Mouse (Mus musculus) kidney, postnatal 4 days (tissue): Measurements from ENCODE around the gene Gm43552.
"Not testable (repeated sequence)": the region's sequence is repeated elsewhere in the genome, so short reads cannot be mapped to it uniquely, and the experiment has no call there.

Experiments
- DNase-seq, 2 experiments: peaks; one replicate each; pipeline ENCODE4 v3.0.0; 2021; ENCODE audit warnings: mixed read lengths in 2 of 2

The Gm43552 gene

DNA sequence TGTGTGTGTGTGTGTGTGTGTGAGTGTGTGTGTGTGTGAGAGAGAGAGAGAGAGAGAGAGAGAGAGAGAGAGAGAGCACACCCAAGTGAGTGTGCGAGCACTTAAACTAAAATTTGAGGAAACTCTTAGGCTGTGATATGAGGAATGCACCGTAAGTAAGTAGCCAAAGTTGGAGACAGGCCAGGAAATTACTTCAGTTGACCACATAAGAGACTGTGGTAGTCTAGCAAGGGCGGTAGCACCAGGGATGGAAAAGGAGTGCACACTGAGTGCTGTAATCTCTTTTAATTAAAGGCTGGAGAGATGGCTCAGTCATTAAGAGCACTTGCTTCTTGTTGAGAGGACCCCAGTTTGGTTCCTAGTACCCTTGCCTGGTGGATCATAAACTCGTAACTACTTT is 2.8 kb downstream of the Gm43552 start:
- no peak for DNase-seq

DNA sequence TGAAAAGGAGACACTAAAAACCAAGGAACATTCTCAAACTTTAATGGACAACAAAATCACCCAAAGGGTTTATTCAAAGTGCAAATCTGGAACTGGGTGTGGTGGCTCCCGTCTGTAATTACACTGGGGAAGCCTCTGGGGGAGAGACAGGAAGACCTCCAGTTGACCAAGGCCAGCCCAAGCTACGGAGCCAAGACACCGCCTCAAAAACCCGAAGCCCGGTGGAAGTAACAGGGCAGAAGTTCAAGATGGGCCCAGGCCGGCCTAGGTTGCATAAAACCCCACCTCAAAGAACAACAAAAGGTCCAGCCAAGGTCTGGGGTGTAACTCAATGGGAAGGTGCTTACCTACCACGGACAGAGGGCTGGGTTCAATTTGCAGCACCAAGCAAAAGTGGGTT is 3.9 kb downstream of the Gm43552 start:
- DNase-seq: no peak

DNA sequence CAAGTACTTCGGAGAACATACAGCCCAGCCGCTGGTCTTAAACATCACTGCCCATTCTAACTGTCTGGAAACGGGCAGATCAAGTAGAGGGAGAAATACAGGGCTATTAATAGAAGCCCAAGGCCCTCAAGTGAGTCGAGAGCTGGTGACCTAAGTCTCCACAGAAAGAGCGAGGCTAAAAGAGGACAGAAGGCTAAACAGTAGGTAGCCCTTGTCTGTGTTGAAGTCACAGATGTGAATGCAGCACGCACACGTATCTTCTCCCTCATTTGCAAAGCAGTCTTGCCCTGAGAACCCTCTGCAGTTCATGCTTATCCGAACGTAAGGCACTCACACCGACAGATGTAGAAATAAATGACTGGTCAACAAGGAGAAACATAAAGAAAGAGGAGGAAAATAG is 5.3 kb downstream of the Gm43552 start:
- DNase-seq: no peak

DNA sequence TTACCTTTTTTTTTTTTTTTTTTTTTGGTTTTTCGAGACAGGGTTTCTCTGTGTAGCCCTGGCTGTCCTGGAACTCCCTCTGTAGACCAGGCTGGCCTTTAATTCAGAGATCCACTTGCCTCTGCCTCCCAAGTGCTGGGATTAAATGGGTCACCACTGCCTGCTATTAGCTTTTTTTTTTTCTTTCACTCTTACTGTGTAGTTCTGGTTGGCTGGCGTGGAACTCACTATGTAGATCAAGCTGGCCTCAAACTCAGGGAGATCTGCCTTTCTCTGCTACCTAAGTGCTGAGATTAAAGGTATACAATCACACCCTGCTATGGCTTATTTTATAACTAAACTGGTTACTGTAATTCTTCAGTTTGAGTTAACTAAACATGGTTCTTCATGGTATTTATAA is 6.1 kb downstream of the Gm43552 start:
- DNase-seq: no peak

DNA sequence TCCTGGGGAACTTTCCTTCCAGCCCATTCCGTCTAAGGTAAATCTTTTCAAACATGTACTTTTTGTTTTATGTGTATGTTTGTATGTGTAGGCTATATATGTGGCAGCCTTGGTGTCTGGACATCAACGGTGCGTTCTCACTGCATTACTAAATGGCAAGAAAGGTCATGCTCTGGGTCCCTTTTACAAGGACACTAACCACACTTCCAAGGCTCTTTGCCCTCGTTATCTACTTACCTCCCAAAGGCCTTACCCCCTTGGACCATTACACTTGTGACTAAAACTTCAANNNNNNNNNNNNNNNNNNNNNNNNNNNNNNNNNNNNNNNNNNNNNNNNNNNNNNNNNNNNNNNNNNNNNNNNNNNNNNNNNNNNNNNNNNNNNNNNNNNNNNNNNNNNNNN is 9.6 kb downstream of the Gm43552 start:
- DNase-seq: no peak

DNA sequence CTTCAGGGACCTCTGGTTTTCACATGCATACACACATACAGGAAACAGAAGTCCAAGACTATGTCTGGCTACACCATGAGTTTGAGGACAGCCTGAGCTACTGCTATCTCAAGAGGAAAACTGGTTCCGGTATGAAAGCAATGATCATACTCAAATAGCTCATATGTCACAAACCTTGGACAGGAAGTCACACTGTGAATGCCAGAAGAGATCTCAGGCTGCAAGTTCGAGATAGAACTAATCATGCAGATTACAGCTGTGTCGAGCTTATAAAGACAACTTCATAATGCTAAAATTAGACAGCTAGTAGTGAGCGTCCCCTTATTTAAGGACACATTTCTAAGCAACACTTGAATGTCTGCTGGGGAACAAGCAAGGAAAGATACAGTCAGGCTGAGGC is 12.1 kb downstream of the Gm43552 start:
- no peak for DNase-seq

DNA sequence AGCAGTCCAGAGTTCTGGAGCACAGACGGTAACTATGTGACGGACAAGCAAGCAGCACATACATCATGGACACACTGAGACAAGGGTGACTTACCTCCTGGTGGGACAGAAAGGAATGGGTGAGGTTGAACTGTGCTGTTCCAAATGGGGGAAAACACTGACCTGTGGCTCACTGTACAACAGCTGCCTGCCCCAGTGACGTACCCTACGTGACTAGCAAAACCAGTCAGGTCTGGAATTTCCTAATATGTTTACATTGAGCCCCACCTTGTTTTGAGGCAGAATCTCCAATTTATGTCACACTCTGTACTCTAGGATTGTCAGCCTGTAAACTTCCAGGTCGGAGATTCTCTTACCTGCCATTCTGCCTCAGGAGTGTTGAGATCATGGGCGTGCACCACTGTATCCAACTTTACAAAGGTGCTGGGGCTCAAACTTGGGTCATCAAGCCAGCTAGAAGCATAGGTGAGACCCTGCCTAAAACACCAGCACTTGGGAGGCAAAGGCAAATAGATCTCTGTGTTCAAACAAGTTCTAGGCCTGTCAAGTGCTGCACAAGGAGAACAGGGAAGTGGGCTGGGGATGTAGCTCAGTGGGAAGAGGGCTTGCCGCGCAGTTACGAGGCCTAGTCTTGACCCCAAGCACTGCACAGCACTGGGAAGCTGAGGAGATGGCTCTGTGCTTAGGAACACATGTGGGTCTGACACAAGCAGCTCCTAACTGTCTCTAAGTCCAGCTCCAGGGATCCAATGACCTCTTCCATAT is 12.8 kb downstream of the Gm43552 start:
- no peak for DNase-seq

DNA sequence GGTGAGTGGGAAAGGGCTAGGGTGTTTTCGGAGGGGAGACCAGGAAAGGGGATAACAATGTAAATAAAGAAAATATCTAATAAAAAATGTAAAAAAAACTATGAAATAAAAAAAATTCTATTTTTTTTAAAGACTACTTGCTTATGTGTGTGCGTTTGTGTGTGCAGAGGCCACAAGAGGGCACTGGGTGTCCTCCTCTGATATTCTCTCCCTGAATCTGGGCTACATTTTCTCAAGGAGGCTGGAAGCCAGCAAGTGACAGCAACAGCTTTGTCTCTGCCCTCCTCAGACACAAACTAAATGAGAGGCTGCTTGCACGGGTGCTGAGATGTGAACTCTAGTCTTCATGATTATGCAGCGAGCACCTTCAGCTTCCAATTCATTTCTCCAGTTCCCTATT is 14.4 kb downstream of the Gm43552 start:
- peak; percentile 32 to 52 for DNase-seq

DNA sequence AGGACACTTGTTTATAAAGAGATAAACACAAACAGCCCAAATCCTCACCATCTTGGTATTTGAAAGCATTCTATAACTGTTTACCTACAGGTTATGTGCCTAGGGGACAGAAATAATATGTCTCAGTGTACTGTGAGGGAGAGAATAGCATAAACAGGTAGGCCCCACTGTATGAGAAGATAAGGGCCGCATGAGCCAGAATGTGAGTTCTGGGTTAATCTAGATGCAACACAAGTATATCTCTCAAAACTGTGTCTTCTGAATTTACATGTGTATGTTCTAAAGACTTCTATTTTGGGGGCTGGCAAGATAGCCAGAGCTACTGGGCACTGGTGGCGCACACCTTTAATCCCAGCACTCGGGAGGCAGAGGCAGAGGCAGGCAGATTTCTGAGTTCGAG is 15.9 kb downstream of the Gm43552 start:
- DNase-seq: not testable (repeated sequence)

DNA sequence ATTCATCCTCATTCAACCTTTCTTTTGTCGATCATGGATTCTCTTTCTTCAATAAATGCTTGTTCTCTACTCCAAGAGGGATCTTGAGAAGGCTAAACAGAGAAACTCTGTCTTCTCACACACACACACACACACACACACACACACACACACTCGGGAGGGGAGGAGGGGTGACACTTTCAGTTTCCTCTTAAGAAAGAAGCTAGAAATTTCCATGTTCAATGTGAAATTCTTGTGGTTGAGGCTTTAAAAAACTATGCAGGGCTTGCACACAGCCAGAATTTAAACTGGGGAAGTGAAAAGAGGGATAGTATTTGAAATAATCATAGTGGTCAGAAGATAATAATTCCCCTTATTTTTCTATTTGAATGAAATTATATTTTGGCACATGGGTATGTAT is 16.8 kb downstream of the Gm43552 start:
- peak; percentile 14 to 44 for DNase-seq

DNA sequence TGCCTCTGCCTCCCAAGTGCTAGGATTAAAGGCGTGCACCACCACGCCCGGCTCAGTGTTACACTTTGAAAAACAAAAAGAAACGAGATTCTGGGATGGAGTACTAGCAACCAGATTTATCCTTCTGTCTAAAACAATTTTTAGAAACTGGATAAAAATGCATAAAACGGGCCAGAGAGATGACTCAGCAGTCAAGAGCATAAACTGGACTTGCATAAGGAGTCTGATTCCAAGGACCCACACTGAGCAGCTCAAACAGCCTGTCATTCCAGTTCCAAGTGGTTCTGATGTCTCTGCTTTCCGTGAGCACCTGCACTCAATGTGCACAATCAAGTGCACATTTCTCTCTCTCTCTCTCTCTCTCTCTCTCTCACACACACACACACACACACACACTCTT is 22.9 kb downstream of the Gm43552 start:
- no peak for DNase-seq

DNA sequence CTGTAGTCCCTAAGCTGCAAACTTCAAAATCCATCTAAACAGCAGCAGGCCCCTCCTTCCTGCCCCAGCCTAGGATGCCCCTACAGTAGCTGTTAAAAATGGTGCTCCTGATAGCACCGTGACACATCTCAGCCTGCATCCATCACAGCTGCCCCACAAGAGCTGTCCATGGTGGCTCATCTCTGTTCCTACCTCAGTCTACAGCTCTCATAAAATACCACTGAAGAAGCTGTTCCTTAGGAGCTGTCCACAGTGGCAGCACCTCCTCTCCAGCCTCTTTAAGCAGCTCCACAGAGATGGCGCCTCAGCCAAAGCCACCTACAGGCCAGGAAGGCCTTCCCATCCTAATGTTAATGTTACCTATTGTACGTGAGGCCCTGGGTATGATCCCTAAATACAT is 25.7 kb downstream of the Gm43552 start:
- no peak for DNase-seq

DNA sequence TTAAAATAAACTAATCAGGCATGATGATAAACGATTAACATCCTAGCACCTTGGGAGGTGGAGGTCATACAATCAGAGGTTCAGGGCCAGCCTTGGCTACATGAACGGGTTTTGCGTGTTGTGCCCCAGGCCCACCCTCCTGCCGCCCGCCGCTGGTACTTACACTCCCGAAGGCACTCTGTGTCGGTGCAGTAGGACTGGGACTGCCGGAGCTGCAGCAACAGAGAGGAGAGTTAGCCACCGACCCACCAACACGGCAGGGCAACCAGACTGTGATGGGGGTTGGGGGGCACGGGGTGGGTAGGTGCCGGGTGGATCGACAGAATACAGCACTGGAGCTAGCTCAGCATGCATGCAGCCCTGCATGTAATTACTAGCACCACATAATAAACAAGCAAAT is 32.3 kb downstream of the Gm43552 start:
- DNase-seq: no peak

DNA sequence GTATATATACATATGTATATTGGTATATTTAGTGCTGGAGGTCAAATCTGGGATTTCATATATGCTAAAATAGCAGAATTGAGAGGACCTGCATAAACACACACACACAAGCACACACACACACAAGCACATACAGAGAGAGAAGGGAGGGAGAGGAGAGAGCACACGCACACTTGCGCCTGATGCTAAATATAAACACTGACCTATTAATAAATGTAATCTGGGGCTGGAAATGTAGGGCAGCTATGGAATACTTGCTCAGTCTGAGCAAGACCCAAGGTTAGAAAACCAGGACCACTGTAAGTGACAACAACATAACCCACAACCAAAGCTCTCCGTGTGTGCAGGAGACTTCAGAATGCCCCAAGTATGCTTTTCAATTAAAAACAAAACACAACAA is 33.2 kb downstream of the Gm43552 start:
- no peak for DNase-seq

DNA sequence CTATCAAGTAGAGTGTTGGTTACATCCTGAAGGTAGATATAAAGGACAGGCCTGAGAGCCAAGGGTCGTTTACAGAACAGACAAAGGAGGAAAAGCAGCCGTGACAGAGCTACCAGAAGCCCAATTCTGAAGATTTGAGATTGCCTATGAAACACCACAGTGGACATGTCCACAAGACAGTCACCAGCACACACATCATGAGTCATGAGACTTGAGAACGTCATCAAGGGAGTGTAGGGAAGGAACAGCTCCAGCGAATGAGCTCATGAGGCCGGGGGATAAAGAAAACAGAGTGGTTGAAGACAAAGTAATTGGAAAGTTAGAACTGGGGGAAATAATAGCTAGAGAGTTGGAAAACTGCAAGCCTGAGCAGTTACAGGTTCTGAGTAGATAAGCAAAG is 34.8 kb downstream of the Gm43552 start:
- DNase-seq: peak in 1 of 2 experiments; percentile 8

DNA sequence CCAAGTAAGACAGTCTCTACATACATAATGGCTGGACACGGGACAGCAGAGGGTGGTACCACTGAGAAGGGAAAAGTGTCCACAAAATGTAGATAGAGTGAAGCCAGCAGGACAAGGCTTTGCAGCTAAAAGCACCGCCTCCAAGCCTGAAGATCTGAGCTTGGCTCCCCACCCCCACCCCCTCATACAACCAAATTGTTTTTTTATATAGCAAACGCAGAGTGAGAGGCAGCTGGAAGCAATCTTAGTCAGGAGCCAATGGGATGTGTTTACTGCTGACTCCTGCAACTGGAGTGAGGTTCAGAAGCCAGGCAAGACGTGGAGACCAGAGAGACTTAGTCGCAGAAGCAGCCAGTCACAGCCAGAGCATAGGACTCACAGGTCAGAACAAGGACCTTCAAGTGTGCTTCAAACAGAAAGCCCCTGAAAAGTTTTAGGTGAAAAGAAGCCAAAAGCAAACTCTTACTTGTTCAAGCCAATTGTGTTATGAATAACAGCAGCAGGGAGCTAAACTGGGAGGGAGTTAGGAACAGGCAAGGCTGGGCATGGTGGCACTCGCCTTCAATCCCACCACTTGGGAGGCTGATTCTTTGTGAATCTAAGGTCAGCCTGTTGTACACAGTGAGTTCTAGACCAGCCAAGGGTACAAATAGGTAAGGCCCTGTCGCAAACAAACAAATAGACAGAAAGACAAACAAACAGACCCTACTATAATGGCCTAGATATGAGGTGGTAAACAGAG is 35.4 kb downstream of the Gm43552 start:
- peak; percentile 55 to 67 for DNase-seq

DNA sequence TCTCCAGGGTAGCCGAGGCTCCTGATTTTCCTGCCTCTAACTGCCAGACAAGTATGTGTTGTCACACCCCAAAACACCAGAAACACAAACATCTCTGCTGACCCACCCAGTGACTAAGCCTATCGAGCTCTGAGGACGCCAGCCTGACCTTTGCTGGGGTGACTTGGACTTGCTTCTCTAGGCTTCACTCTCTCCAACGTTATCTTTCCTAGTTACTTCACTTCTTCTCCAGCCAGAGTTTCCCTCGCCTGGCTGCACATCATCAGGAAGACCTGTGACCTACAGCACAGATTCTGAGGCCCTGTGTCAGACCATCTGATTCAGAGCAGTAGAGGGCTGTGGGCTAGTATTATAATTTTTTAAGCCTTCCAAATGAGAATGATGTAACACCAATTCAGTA is 37.9 kb downstream of the Gm43552 start:
- DNase-seq: no peak

DNA sequence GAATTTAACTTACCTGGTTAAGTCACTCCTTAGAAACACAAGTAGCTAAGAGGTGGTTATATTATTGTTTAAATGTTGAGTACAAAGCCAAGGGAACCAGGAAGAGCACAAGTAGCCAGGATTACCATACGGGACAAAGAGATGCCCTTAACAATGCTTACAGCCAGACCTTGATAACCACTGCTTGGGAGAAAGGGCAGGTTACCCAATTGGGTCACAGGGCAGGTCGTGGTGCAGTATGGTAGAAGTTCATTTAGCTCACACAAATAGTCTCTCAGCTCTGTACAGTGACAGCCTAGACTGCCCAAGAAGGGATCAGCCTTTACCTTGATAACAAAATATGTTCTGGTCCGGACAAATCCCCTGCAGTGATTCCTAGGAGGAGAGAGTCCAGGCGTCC is 43.7 kb downstream of the Gm43552 start:
- DNase-seq: no peak

DNA sequence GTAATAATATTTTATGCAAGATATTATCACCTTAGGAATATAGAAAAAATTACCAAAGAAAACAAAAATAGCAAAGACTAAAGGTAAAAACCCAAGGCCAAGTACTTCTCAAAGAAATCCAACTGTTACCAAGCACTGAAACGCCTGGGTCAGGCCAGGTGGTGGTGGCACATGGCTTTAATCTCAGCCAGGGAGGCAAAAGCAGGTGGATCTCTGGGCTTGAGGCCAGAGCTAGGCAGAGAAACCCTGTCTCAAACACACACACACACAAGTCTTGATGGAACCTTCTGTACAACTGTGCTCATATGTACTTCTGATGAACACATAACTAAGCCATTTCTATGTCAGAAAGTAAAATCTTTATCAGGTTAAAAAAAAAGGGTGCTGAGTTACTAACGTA is 44.8 kb downstream of the Gm43552 start:
- no peak for DNase-seq

DNA sequence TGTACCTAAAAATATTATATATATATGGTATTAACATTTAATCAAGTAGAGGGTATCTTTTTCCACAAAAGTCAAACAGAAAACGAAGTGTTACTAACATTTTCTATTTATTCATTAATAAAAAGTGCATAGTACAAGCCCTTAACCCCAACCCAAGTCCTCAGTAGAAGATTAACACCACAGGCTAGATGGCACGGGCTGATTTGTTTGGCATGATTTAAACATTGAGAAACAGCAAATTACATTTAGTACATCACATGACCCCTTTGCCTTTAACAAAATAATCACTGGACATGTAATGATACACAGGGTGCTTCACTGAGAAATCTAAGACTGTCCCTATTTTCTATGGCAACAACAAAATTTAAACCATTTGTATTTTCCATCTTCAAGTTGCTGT is 45.9 kb downstream of the Gm43552 start:
- DNase-seq: no peak

DNA sequence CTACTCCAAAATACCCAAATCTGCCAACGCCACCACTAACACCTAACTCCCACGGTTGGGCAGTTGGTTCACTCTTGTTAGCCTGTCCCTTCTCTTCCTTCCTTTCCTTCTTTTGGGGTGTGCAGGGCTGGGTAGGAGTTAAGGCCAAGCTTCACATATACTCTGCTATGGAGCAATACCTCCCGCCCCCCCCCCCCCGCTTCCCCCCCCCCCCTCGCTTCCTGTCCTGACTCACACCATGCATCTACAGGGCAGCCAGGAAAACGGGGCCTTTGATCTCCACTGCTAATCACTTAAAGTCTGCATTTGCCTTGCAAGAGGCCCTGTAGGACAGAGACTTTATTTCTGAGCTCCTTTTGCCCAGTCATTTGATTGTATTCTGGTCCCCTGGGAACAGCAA is 47.7 kb downstream of the Gm43552 start:
- DNase-seq: no peak

DNA sequence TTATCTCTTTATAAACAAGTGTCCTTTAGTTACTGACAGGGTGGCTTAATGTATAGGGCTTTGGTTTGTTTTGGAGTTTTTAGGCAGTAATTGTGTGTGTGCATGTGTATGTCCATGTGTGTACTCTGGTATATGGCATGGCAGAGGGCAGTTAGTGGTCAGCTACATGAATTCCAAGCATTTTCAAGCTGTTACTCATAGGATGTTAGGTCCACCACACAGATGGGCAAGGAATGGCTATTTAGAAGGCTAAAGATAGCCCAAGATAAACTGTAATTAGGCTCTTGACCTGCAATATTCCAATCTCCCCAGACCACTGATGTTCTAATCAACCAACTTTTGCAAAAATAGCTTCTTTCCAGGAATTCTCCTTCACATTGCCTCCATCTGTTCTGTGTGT is 54.6 kb downstream of the Gm43552 start:
- no peak for DNase-seq

DNA sequence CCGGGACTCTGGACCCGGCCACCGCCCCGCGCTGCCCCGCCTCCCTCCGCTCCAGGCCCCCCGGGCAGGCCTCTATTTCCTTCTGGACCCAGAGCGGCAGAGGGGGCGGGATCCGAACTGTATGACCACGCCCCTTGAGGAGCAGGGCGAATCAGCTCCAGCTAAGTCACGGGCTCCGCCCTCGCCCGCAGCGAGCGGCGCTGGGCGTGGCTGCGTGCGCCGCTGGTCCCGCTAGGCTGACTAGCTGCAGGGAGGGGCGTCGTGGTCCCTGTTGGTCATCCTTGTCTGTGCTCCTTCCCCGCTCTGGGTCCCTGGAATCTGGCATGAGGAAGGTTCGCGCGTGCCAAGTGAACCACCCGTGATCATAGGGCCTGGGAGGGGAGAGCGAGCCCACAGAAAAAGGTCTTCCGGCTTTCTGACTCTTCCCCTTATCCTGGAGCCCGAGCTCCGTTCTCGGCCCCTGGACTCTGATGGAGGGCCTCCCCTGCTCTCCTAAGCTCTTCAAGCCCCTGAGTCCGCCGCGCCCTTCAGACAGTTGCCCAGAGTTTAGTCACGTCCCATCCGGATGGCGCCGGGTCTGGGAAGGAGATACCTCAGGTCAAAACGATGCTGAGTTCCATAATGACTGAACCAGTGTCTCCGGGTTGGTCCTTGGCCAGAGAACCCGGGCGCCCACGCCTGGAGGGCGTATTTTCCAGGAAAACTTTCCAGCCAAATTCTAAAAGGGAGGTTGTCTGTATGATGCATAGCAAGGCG is 56.6 kb downstream of the Gm43552 start, which contains the start of gene Ugdh:
Gene Ugdh, minus strand, starts transcription at position 144 of the 756 bp plus-strand sequence.
- DNase-seq: peak; percentile 98 to 99

DNA sequence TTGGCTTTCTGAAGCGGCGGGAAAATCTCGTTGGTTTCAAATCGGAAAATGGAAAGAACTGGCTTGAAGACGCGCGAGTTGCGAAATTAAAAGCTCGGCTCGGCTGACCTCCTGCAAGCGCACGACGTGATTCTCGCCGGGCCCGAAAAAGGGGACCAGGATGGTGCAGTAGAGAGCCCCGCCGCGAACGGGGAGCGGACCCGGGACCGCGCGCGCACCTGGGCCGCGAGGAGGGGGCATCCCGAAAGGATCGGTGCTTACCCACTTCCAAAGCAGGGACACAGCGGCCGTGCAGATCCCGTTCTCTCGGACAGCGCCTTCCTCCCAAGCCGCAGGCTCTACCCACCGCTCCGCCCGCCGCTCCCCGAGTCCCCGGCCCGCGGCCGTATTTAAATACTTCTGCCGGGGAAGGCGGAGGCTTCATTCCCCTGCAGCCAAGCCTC is 57.2 kb downstream of the Gm43552 start:
- no peak for DNase-seq
